Mouse (Mus musculus) stomach, postnatal 0 days (tissue): Measurements from ENCODE around the gene Gm45618.

Experiments
- CTCF ChIP-seq: IDR thresholded peaks from 2 replicates; pipeline ENCODE4 v1.5.1; 2016; ENCODE audit warnings: antibody characterized with exemption, low read depth, mild to moderate bottlenecking, moderate library complexity
- EP300 ChIP-seq: optimal IDR thresholded peaks from 2 replicates; pipeline ENCODE3; 2016; ENCODE audit warnings: antibody characterized with exemption

DNA sequence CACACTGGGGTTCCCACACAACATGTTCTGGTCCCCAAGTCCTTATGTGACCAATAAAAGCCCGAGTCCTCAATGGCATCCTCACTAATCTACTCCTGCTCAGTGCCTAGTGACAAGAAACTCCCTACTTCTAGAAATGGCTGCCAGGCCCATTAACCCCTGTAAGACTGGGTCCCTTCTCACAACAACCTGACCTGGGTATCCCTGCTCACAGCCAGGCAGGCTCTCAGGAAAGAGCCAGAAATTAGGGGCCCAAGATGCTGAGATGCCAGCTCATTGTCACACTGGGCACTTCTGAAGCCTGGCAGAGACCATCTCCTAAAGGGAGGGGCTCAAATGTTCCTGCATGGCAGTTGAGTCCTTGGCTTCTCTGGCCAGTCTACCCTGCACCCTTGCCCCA is 27.5 kb downstream of the Gm45618 start:
- no peak for TF ChIP-seq CTCF
- TF ChIP-seq EP300 = no peak
